Mouse (Mus musculus) urinary bladder, adult 2 months (tissue): ENCODE data around the gene St14. TPM values are rescaled to one million over a fixed set of nuclear protein-coding genes. Genes with fewer than 3 reads are reported as not detected.
"Not testable (repeated sequence)": the region's sequence is repeated elsewhere in the genome, so short reads cannot be mapped to it uniquely, and the experiment has no call there.

Experiments
- DNase-seq: peaks from one replicate; pipeline ENCODE4 v3.0.0; 2022; ENCODE audit warnings: low spot score
- polyA plus RNA-seq: library from polyadenylated mRNA; depleted of rRNA; stranded (reverse); fragments of >200 nt; gene quantifications from 2 replicates; pipeline ENCODE4 v1.2.3, GENCODE M21; 2012; rRNA removed

The St14 gene
- polyA plus RNA-seq, result 23.2 and 25.8 TPM in 2 replicates

DNA sequence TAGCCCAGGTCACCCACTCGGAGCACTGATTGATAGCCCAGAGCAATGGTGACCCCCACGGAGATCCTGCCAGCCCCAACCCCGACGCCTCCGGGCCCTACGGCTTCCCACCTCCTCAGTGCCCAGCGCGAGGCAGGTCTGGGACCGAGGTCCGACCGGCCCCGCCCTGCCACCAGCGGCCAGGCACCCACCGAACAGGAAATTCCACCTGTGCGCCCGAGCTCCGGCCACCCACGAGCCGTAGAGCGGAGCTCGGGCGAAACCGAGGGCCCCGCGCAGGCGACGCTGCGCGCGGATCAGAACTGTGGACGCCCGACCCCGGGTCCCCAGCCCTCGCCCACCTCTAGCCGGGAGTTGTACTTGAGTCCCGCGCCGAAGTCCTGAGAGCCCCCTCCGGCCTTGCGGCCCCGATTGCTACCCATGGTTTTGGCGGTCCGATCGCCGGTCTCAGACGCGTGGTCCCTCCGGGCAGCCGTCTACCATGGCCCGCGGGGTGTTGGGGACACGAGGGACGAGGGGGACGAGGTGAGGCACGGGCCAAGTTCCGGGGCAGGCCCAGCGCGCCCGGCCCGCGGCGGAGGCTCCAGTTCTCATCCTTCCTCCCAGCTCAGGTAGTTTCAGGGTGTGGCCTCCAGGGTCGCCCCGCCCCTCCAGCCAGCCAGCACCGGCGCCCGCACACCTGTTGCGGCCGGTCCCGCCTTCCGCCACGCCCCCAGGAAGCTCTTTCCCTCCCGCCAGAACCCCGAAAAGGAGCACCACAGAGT lies at the start of gene St14:
St14 (minus strand) TSS at position 649 of the 764 bp plus-strand sequence.
- DNase-seq, result peak; percentile 66

DNA sequence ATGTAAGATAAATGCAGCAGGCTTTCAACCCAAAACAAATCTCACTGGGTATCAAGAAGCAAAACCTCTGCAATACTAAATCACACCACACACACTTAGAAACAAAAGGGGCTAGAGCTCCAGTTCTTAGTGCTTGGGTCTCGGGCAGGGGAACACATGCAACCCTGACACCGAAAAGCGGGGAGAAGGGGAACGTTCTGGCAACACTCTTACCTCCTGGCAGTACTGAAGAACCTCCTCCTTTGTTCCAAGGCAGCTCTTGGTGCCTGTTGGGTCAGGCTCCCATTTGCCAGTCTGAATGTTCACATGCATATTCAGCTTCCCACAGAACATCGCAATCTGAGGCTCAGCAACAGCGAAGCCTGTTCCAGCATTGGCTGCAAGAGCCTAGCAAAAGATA lies 46.0 kb upstream of the St14 start:
- DNase-seq, result no peak

- peak; percentile 81 for DNase-seq
These were observed 44.9 kb upstream of the St14 start for GRCm38 (mm10) chr9:31176379-31177130.

GRCm38 (mm10) chr9:31175978-31176377 lies 44.3 kb upstream of the St14 start:
- no peak for DNase-seq

DNA sequence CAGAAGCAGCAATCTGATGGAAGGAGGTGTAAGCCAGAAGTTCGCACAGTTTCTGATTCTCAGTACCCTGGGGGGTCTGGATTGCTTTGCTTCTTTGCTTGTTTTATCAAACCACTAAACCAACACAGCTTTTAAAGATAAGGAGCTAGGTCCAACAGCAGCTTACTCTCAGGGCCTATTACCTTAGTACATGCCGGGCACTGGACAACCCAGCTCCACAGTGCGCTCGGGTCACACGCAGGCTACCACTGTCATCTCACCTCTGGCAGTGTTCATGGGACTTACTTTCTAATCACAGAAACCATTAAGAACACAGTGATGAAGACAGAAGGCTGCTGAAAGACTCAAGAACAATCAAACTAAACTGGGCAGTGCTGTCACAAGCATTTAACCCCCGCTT lies 43.7 kb upstream of the St14 start:
- no peak for DNase-seq

DNA sequence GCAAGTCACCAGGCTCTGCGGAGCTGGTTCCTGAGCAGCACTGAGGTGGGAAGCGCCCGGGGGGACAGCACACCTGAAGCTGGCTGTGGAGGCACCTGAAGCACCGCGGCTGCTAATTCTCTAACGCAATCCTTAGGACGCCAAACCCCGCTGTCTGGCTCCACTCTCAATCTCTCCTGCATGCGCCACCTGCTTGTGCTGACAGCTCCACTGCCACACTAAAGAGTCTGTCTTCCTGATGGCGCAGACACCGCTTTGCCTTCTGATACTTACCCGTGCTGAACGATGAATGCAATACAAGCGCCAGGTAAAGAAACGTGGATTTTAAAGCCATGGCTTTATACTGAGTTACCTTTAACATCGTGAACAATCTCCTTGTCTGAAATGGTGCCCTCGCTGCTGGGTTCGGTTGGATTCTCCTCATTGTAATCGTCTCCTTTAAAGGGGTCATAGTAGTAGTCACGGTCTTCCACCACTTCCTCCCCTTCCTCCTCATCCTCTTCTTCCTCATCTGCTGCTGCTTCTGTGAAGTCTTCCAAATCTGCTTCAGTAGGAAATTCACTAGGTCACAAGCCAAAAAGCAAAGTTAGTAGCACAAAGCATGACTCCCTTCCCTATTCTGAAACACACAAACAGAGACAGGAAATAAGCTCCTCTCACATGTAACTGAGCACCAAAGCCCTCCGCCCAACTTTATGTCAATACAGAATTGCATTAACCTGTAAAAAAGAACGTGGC lies 36.9 kb upstream of the St14 start:
- no peak for DNase-seq

DNA sequence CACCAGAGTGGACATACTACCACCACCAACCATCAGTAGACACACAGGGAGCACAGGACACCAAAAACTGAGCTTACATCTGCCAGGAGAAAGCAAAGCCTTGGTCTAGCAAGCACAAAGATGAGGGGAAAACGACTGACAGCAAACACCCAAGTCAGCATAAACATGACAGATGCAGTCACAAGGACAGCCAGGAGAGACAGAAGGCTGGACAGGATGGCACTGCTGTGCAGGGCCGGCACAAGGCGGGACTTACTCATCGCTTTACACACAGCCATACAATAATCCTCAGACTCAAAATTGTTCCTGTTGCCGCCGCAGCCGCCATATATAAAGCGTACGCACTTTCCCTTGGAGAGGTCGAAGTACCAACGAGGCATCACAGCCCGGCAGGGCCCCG lies 35.7 kb upstream of the St14 start:
- DNase-seq, result no peak

DNA sequence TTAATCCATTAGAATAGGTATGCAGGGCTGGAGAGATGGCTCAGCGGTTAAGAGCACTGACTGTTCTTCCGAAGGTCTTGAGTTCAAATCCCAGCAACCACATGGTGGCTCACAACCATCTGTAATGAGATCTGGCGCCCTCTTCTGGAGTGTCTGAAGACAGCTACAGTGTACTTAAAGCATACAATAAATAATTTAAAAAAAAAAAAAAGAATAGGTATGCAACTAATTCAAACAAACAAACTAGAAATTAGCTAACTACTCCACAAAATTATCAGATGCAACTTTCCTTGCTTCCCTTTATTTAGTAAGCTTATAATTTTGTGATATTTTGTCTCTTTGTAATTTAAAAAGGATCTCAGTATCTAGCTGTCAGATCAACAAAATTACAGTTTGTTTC lies 33.9 kb upstream of the St14 start:
- not testable (repeated sequence) for DNase-seq

DNA sequence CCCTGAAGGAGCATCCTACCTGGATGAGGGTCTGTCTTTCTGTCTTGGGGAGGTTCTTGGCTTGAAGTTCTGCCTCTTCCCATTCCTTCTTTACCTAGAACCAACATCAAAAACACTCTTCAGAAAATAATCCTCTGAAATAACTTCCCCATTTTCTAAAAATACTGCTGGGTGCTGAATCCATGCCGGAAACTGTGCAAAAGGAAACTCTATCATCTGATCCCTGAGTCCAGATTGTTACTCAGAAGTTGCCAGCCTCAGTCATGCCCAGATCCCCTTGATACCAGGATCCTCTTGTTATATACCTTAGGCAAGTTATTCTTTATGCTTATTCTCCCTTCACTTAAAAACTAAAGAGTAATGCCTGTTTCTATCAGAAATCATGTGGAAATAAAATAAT lies 31.7 kb upstream of the St14 start:
- DNase-seq, result no peak

DNA sequence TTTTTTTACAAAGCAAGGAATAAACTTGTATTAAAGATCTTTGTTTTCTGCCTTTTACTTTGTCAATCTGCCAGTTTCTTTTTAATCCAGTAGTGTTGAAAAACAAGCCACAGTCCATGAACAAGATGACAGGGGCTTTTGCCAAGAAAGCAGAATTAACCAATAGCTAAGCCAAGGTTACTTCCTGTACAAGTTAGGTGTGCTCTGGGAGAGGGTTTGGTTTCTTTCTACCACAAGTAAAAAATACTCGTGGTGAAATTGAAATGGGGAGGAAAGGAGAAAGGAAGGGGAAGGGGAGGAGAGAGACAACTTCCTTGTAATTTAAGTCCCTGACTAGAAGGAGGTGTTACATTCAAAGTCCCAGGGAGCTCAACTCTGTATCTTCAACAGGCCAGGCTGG lies 31.3 kb upstream of the St14 start:
- no peak for DNase-seq

GRCm38 (mm10) chr9:31159910-31160309 lies 28.3 kb upstream of the St14 start:
- no peak for DNase-seq

GRCm38 (mm10) chr9:31156594-31156993 lies 24.9 kb upstream of the St14 start:
- DNase-seq, result no peak

DNA sequence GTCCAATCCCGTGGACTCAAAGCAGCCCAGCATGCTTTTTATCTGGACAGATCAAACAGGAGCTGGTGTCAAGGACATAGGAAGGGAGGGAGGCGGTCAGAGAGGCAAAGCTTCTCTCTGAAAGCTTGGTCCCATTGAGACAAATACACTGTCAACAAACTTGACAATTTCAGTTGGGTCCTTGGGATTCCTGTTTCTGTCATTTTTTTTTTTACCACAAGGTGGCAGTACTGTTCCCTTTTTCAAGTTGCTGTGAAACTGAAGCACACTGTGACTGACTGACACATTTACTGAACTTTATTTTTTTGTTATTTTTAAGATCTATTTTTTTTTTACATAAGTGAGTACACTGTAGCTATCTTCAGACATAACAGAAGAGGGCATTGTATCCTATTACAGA lies 19.4 kb upstream of the St14 start:
- no peak for DNase-seq

GRCm38 (mm10) chr9:31148135-31148534 lies 16.5 kb upstream of the St14 start:
- no peak for DNase-seq

GRCm38 (mm10) chr9:31145272-31145925 lies 13.7 kb upstream of the St14 start:
- no peak for DNase-seq

DNA sequence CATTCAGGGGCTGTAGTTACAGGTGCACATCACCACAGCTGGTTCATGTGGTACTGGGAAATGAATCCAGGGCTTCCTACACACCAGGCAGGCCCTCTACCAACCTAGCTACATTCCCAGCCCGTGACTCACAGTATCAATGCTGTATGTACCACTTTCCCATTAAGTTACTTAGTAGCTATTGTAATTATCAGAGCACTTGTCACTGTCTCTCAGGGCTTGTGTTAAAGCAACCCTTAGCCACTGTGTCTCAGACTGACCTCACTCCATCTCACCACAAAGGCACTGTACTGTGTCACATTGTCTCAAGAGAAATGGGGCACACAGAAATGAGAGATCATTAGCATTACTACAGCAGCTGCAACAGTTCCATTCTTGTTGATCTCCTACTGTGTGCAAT lies 11.3 kb upstream of the St14 start:
- DNase-seq, result no peak

GRCm38 (mm10) chr9:31133131-31133530 lies 1.5 kb upstream of the St14 start:
- no peak for DNase-seq

GRCm38 (mm10) chr9:31130357-31131204 lies 1.1 kb downstream of the St14 start:
- DNase-seq, result no peak

DNA sequence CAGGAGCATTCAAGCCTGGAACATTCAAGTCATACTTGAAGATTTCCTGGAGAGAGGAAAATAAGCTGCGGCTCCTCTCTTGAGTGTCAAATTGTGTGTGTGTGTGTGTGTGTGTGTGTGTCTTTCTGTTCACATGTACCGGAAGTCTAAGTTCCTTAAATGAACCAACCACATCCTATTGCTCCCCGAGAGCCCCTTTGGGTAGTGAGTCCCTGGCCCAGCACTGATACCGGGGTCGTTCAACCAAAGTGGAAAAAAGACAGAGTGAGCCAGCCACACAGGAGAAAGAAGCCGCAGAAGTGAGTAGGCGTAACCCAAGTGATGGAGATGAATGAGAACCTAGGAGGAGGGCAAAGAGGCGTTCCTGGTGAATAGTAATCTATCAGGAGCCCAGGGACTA lies 1.7 kb downstream of the St14 start:
- no peak for DNase-seq

DNA sequence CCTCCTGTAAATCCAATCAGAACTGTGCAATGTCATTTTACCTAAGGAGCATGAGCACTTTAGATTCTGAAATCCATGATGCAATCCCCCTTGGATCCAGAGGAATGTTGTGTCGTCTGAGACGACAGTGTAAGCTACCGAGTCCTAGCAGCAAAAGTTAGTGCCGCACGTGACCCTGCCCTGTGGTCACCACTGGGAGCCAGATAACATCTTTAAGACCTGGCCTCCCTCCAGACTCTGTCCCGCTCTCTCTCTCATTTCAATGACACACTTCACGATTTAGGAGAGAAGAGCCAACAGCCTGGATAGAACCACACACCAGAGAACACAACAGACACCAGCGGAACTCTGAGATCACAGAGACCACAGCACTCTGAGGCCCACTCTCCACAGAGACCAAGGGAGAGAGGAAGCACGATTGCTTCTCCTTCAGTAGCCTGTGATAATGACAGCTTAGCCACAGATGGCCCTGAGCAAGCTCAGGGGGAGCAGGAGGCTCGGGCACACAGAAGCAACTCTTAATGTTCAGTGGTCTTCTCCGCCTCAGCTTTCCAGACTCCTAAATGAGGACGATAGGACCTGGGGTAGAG lies 3.7 kb downstream of the St14 start:
- DNase-seq, result no peak

- DNase-seq, result no peak
These were observed 5.6 kb downstream of the St14 start for GRCm38 (mm10) chr9:31126079-31126478.
